Mouse (Mus musculus) liver, postnatal 0 days (tissue): ENCODE data around the gene Gm13539. TPM values are rescaled to one million over a fixed set of nuclear protein-coding genes. Genes with fewer than 3 reads are reported as not detected.
A peak's percentile ranks its signal among the peaks of the same experiment; 100 is the strongest.

ENCODE experiments used
- ATAC-seq: fragments of 200-750 bp; cut with Nextera tagmentation; 2 replicates; pipeline ENCODE4 v1.8.0; 2017; ENCODE audit warnings: mild to moderate bottlenecking, moderate library complexity
- DNase-seq: peaks from one replicate; pipeline ENCODE4 v3.0.0-alpha.2; 2016
- H3K27ac ChIP-seq: fragments of 300-500 bp; sonication (generic); 2 replicates; pipeline ENCODE4 v1.5.1; 2014; ENCODE audit warnings: antibody characterized with exemption, moderate library complexity, mild to moderate bottlenecking, low read depth
- H3K27me3 ChIP-seq: fragments of 300-500 bp; sonication (generic); 2 replicates; pipeline ENCODE4 v1.6.1; 2014; ENCODE audit warnings: low read length, control low read depth, mixed read lengths; ENCODE audit not compliant: insufficient read depth
- H3K36me3 ChIP-seq: fragments of 300-500 bp; sonication (generic); replicated peaks from 2 replicates; pipeline ENCODE4 v1.6.1; 2014; ENCODE audit warnings: mild to moderate bottlenecking, control low read depth, low read length, moderate library complexity, mixed read lengths; ENCODE audit not compliant: insufficient read depth
- H3K4me1 ChIP-seq: fragments of 300-500 bp; sonication (generic); 2 replicates; pipeline ENCODE4 v1.6.1; 2014; ENCODE audit warnings: antibody characterized with exemption, mild to moderate bottlenecking, control low read depth; ENCODE audit not compliant: insufficient read depth
- H3K4me2 ChIP-seq: fragments of 300-500 bp; sonication (generic); 2 replicates; pipeline ENCODE4 v1.6.1; 2014; ENCODE audit warnings: low read depth, mild to moderate bottlenecking, low read length, moderate library complexity, mixed read lengths
- H3K4me3 ChIP-seq: fragments of 300-500 bp; sonication (generic); 2 replicates; pipeline ENCODE4 v1.5.1; 2014; ENCODE audit warnings: low read depth, low read length
- H3K9ac ChIP-seq: fragments of 300-500 bp; sonication (generic); replicated peaks from 2 replicates; pipeline ENCODE4 v1.6.1; 2014; ENCODE audit warnings: mild to moderate bottlenecking, moderate library complexity
- H3K9me3 ChIP-seq: fragments of 300-500 bp; sonication (generic); 2 replicates; pipeline ENCODE4 v1.6.1; 2016; ENCODE audit warnings: mild to moderate bottlenecking, control low read depth, low read length, mixed read lengths
- CTCF ChIP-seq: sonication (generic); IDR thresholded peaks from 2 replicates; pipeline ENCODE4 v1.5.1; 2016; ENCODE audit warnings: antibody characterized with exemption, low read depth
- EP300 ChIP-seq: IDR thresholded peaks from 2 replicates; pipeline ENCODE4 v1.6.1; 2016; ENCODE audit warnings: antibody characterized with exemption, low read depth, mild to moderate bottlenecking
- WGBS: fragments of 180-500 bp; shearing (Covaris S2); extraction: QIAGEN DNeasy Blood & Tissue Kit; methylation state at CpG from one replicate; pipeline ENCODE4 v1.1.7; 2014; ENCODE audit not compliant: insufficient replicate concordance; 5-methylcytosine and 5-hydroxymethylcytosine counted together
- polyA plus RNA-seq: library from polyadenylated mRNA; unstranded; fragments of >200 nt; fragmentation: Nextera tagmentation; extraction: Ambion mirVana; gene quantifications from 2 replicates; pipeline ENCODE4 v1.2.1, GENCODE M21; 2015

The Gm13539 gene
- polyA plus RNA-seq, 1 experiment from 2014 or later = not detected

DNA sequence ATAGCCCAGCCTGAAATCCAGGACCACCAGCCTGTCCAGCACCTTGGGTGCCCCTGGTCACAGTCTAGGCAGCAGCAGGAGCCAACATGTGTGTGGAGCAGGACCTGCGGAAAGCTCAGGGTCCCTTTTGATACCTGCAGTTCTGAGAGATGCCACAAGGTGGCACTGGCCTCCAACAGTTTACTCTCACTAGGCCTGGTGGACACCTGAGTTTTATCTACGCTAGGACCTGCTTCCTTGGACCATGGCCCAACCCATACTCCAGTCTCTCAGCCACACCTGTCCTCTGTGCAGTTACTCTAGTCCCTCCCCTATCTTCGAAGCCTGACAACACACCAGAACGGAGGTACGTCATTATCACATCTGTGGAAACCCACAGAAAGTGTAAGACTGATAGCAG, 54.2 kb downstream of the Gm13539 start:
- Histone ChIP-seq H3K4me3 (no peak overlapping the region), H3K4me2 (no peak overlapping the region), H3K27ac (no peak overlapping the region), H3K36me3 (no peaks in the 10 kb centered on the region), H3K4me1 (no peaks in the 10 kb centered on the region), H3K9ac (no peak overlapping the region), H3K9me3 (no peaks in the 10 kb centered on the region), H3K27me3 (0 out of 2 replicates have a peak, but pooled peaks cover 3% of the 10 kb centered on the region)
- TF ChIP-seq CTCF = peak; percentile 90
- no peak for TF ChIP-seq EP300
- peak; percentile 13; the same call in 1 of the 2 replicates for ATAC-seq
- 36% methylated on average over 5 of the region's 5 CpGs for whole genome bisulfite sequencing
- peak; percentile 78 for DNase-seq

Other genes with a start within 250 kb of the Gm13539 start
- 10.6 and 10.7 TPM in 2 replicates for gene Traf2, start 235.3 kb upstream of the Gm13539 start, polyA plus RNA-seq
- gene Edf1, start 224.4 kb upstream of the Gm13539 start, polyA plus RNA-seq = 263 and 268 TPM in 2 replicates
- 0.07 and 0.09 TPM in 2 replicates for gene Mamdc4, start 207.4 kb upstream of the Gm13539 start, polyA plus RNA-seq
- 44.7 and 46.1 TPM in 2 replicates for gene Phpt1, start 207.0 kb upstream of the Gm13539 start, polyA plus RNA-seq
- 0.02 TPM in 1 of 2 replicates, not detected in the other for gene Ajm1, start 200.5 kb upstream of the Gm13539 start, polyA plus RNA-seq
- 11.0 and 13.5 TPM in 2 replicates for gene Rabl6, start 173.7 kb upstream of the Gm13539 start, polyA plus RNA-seq
- 0.19 and 0.28 TPM in 2 replicates for gene Ccdc183, start 164.6 kb upstream of the Gm13539 start, polyA plus RNA-seq
- 43.3 and 55.1 TPM in 2 replicates for gene Tmem141, start 160.3 kb upstream of the Gm13539 start, polyA plus RNA-seq
- 95.4 and 100 TPM in 2 replicates for gene Fcna, start 154.2 kb upstream of the Gm13539 start, polyA plus RNA-seq
- gene Lcn8, start 129.1 kb upstream of the Gm13539 start, polyA plus RNA-seq = 0.18 TPM in 1 of 2 replicates, not detected in the other
- not detected in 2 replicates for gene Lcn5, start 124.3 kb upstream of the Gm13539 start, polyA plus RNA-seq
- gene Lcn6, start 105.5 kb upstream of the Gm13539 start, polyA plus RNA-seq = not detected in 2 replicates
- not detected in 2 replicates for gene Lcn10, start 99.5 kb upstream of the Gm13539 start, polyA plus RNA-seq
- not detected in 2 replicates for gene Obp2a, start 82.2 kb upstream of the Gm13539 start, polyA plus RNA-seq
- 9.4 and 10.1 TPM in 2 replicates for gene Bmyc, start 75.5 kb upstream of the Gm13539 start, polyA plus RNA-seq
- gene Obp2b, start 45.2 kb upstream of the Gm13539 start, polyA plus RNA-seq = not detected in 2 replicates
- gene Lcn3, start 16.7 kb upstream of the Gm13539 start, polyA plus RNA-seq = not detected in 2 replicates
- not detected in 2 replicates for gene Lcn11, start 5.2 kb upstream of the Gm13539 start, polyA plus RNA-seq
- gene Glt6d1, start 33.6 kb downstream of the Gm13539 start, polyA plus RNA-seq = not detected in 2 replicates
- not detected in 2 replicates for gene Lcn9, start 40.9 kb downstream of the Gm13539 start, polyA plus RNA-seq
- gene Sohlh1, start 65.0 kb downstream of the Gm13539 start, polyA plus RNA-seq = not detected in 2 replicates
- gene Kcnt1, start 81.5 kb downstream of the Gm13539 start, polyA plus RNA-seq = 0.11 TPM in 1 of 2 replicates, not detected in the other
- 3.1 and 3.3 TPM in 2 replicates for gene Camsap1, start 201.0 kb downstream of the Gm13539 start, polyA plus RNA-seq
- 175 and 183 TPM in 2 replicates for gene Ubac1, start 239.5 kb downstream of the Gm13539 start, polyA plus RNA-seq